Mouse (Mus musculus): ENCODE data around the gene Cdkn2a.

Cdkn2a gene

GRCm38 (mm10) chr4:89294486-89295440, at the start of gene Cdkn2a:
Cdkn2a (minus strand) TSS chr4:89294653.
- DNase-seq, result peak; percentile 74 to 81

GRCm38 (mm10) chr4:89313461-89313860, 19.0 kb upstream of the Cdkn2a start:
- peak in 1 of 2 experiments; percentile 28 for DNase-seq

- peak; percentile 91 to 94 for DNase-seq
These were observed 16.2 kb upstream of the Cdkn2a start, which contains the start of gene Cdkn2b for GRCm38 (mm10) chr4:89310491-89311254. Cdkn2b (minus strand) TSS chr4:89311039.

- no peak for DNase-seq
These were observed 15.5 kb upstream of the Cdkn2a start for GRCm38 (mm10) chr4:89309996-89310395.

GRCm38 (mm10) chr4:89308001-89308400, 13.5 kb upstream of the Cdkn2a start:
- no peak for DNase-seq

GRCm38 (mm10) chr4:89306798-89307365, 12.4 kb upstream of the Cdkn2a start:
- DNase-seq, result peak in 1 of 2 experiments; percentile 26

GRCm38 (mm10) chr4:89305691-89306090, 11.2 kb upstream of the Cdkn2a start:
- DNase-seq, result no peak

- DNase-seq, result no peak
These were observed 9.0 kb upstream of the Cdkn2a start for GRCm38 (mm10) chr4:89303281-89303995.

- DNase-seq, result no peak
These were observed 7.7 kb upstream of the Cdkn2a start for GRCm38 (mm10) chr4:89302129-89302528.

- no peak for DNase-seq
These were observed 5.3 kb upstream of the Cdkn2a start for GRCm38 (mm10) chr4:89299721-89300120.

GRCm38 (mm10) chr4:89295441-89296220, 1.2 kb upstream of the Cdkn2a start:
- DNase-seq, result peak in 1 of 2 experiments; percentile 36

- no peak for DNase-seq
These were observed 365 bp downstream of the Cdkn2a start for GRCm38 (mm10) chr4:89294091-89294485.

GRCm38 (mm10) chr4:89293516-89293915, 937 bp downstream of the Cdkn2a start:
- DNase-seq, result no peak

GRCm38 (mm10) chr4:89289028-89289427, 5.4 kb downstream of the Cdkn2a start:
- DNase-seq, result no peak

- DNase-seq, result no peak
These were observed 7.9 kb downstream of the Cdkn2a start for GRCm38 (mm10) chr4:89286566-89286965.

GRCm38 (mm10) chr4:89285688-89286087, 8.8 kb downstream of the Cdkn2a start:
- DNase-seq, result no peak

GRCm38 (mm10) chr4:89282661-89283060, 11.8 kb downstream of the Cdkn2a start:
- no peak for DNase-seq

GRCm38 (mm10) chr4:89282036-89282566, 12.4 kb downstream of the Cdkn2a start:
- DNase-seq, result peak; percentile 23 to 37

GRCm38 (mm10) chr4:89281236-89281635, 13.2 kb downstream of the Cdkn2a start:
- DNase-seq, result no peak

GRCm38 (mm10) chr4:89279641-89280040, 14.8 kb downstream of the Cdkn2a start:
- DNase-seq, result no peak

GRCm38 (mm10) chr4:89277381-89277940, 17.0 kb downstream of the Cdkn2a start:
- DNase-seq, result no peak
